In the genomic region with DNA sequence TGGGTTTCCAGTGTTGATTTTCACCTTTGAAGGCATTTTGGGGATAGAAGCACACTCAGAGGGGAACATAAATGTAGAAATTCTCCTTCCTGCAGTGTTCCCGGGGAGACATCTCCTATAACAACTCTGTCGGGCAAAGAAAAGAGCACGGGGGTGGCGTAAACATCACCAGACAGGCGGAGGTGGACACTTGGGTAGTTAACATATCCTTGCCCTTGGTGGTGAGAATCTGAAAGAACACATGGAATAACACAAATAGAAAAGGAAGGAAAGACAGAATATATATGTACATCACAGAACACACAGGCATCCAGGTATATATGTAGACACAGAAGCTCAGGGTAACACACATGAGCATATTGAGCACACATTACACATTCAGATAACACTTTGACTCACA, we compare ENCODE assay signal across 10 mouse cellular contexts. TPM values are rescaled to one million over a fixed set of nuclear protein-coding genes. Genes with fewer than 3 reads are reported as not detected.
A peak's percentile ranks its signal among the peaks of the same experiment; 100 is the strongest.
DNase-seq lines count a peak whose midpoint lies in the region; ATAC-seq and TF ChIP-seq lines count a peak whose summit lies in the region.
"Had no signal": no experiment of that assay in that cellular context is flagged by ENCODE, and none has a peak within 500 bp of the region (broad histone marks: within the 10 kb centered on the region; RNA-seq: fewer than 3 reads in every experiment).

No protein-coding gene starts in this region.

- H3K9ac ChIP-seq in neural tube, embryonic 12.5 days, result no peak overlapping the region

- ATAC-seq in neural tube, embryonic 12.5 days (ENCODE audit: low FRiP score, low read depth), result no peak

- H3K36me3 ChIP-seq in forebrain, embryonic 10.5 days (replicated peaks), result peaks cover under 1% of the 10 kb centered on the region; the same call in 1 of the 2 replicates
- H3K36me3 ChIP-seq in neural tube, embryonic 12.5 days, result 0 out of 2 replicates have a peak, but pooled peaks cover 2% of the 10 kb centered on the region

- peak overlapping the region; percentile 64 for H3K4me2 ChIP-seq in neural tube, embryonic 12.5 days (replicated peaks)

- 0 out of 2 replicates have a peak, but pooled peaks cover 3% of the 10 kb centered on the region for H3K9me3 ChIP-seq in forebrain, embryonic 10.5 days
- H3K9me3 ChIP-seq in neural tube, embryonic 12.5 days, result no peaks in the 10 kb centered on the region

- peak overlapping the region; percentile 93 for H3K27ac ChIP-seq in layer of hippocampus, adult 2 months
- H3K27ac ChIP-seq in forebrain, embryonic 10.5 days, result no peak overlapping the region
- no peak overlapping the region for H3K27ac ChIP-seq in neural tube, embryonic 12.5 days
- H3K27ac ChIP-seq: macrophage had no signal

- peaks cover 19% of the 10 kb centered on the region for H3K27me3 ChIP-seq in forebrain, embryonic 10.5 days (ENCODE audit: poor library complexity, severe bottlenecking)
- H3K27me3 ChIP-seq in neural tube, embryonic 12.5 days (replicated peaks), result no peaks in the 10 kb centered on the region

- intact Hi-C loops in gastrocnemius, postnatal 36 days (cut with DNase I), result no loop called here

- peaks cover 5% of the 10 kb centered on the region; the same call in 1 of the 2 replicates for H3K4me1 ChIP-seq in forebrain, embryonic 10.5 days
- no peaks in the 10 kb centered on the region for H3K4me1 ChIP-seq in neural tube, embryonic 12.5 days

- peak overlapping the region; percentile 71 for H3K4me3 ChIP-seq in layer of hippocampus, adult 2 months
- peak overlapping the region; percentile 56 for H3K4me3 ChIP-seq in forebrain, embryonic 10.5 days
- peak overlapping the region; percentile 5; the same call in 1 of the 2 replicates for H3K4me3 ChIP-seq in neural tube, embryonic 12.5 days

- no peak for TF ChIP-seq CTCF in layer of hippocampus, adult 2 months (conservative IDR thresholded peaks at IDR 0.05)

- WGBS in forebrain, embryonic 10.5 days, result 39% methylated on average over 5 of the region's 5 CpGs
- WGBS in neural tube, embryonic 12.5 days, result 51% methylated on average over 5 of the region's 5 CpGs

- no peak for DNase-seq in layer of hippocampus, adult 2 months (ENCODE audit: low spot score in 2 of 2)
- no peak for DNase-seq in layer of hippocampus, postnatal 36 days
- DNase-seq in forebrain, embryonic 10.5 days (ENCODE audit: extremely low spot score, low spot score), result no peak
- peak; percentile 3 for DNase-seq in induced T-regulatory cell, adult 2 months (ENCODE audit: low read depth)
- DNase-seq in gastrocnemius, postnatal 36 days, result no peak
- no peak for DNase-seq in layer of hippocampus, postnatal 14 days (ENCODE audit: low spot score in 2 of 2)
- no peak for DNase-seq in embryo, embryonic 11 days

RNA-seq across cellular contexts. Expression of a gene that starts 0.6 kb away (rescaled TPM):
- 100 to 1,000 TPM; 453 to 456 TPM for total RNA-seq in layer of hippocampus, adult 2 months (2021)
- 100 to 1,000 TPM; 444 to 469 TPM for total RNA-seq in layer of hippocampus, postnatal 36 days (2021)
- polyA plus RNA-seq in forebrain, embryonic 10.5 days (2016; fragmentation: Nextera tagmentation; extraction: Ambion mirVana), result 2.1 and 2.4 TPM in 2 replicates
- polyA plus RNA-seq in neural tube, embryonic 12.5 days (2016; fragmentation: Nextera tagmentation; extraction: Ambion mirVana), result 22.7 and 34.1 TPM in 2 replicates
- under 1 TPM; 0.07 to 0.08 TPM for total RNA-seq in gastrocnemius, postnatal 36 days (2021)
- 100 to 1,000 TPM; 552 to 553 TPM for total RNA-seq in layer of hippocampus, postnatal 14 days (2021)
- total RNA-seq: hematopoietic stem cell, adult 5-6 weeks had no signal

RNA-seq across cellular contexts. Expression of a gene that starts 10.0 kb away (rescaled TPM):
- 10 to 100 TPM; 12.6 to 20.6 TPM for total RNA-seq in layer of hippocampus, adult 2 months (2021)
- 10 to 100 TPM; 15.0 to 22.8 TPM for total RNA-seq in layer of hippocampus, postnatal 36 days (2021)
- 2.9 and 4.1 TPM in 2 replicates for polyA plus RNA-seq in forebrain, embryonic 10.5 days (2016; fragmentation: Nextera tagmentation; extraction: Ambion mirVana)
- polyA plus RNA-seq in neural tube, embryonic 12.5 days (2016; fragmentation: Nextera tagmentation; extraction: Ambion mirVana), result 3.3 and 5.8 TPM in 2 replicates
- 1 to 10 TPM; 3.5 to 4.0 TPM for total RNA-seq in gastrocnemius, postnatal 36 days (2021)
- 10 to 100 TPM in 1 of 2 experiments, 1 to 10 TPM in 1; 9.5 to 11.3 TPM for total RNA-seq in layer of hippocampus, postnatal 14 days (2021)

RNA-seq across cellular contexts. Expression of a gene that starts 29.0 kb away (rescaled TPM):
- 10 to 100 TPM; 84.6 to 91.5 TPM for total RNA-seq in layer of hippocampus, adult 2 months (2021)
- 10 to 100 TPM; 90.7 to 95.4 TPM for total RNA-seq in layer of hippocampus, postnatal 36 days (2021)
- 12.5 and 13.2 TPM in 2 replicates for polyA plus RNA-seq in forebrain, embryonic 10.5 days (2016; fragmentation: Nextera tagmentation; extraction: Ambion mirVana)
- 15.0 and 15.9 TPM in 2 replicates for polyA plus RNA-seq in neural tube, embryonic 12.5 days (2016; fragmentation: Nextera tagmentation; extraction: Ambion mirVana)
- 1 to 10 TPM; 6.6 to 7.8 TPM for total RNA-seq in gastrocnemius, postnatal 36 days (2021)
- total RNA-seq in layer of hippocampus, postnatal 14 days (2021), result 10 to 100 TPM; 46.1 to 47.8 TPM

RNA-seq across cellular contexts. Expression of a gene that starts 40.5 kb away (rescaled TPM):
- 10 to 100 TPM; 13.8 to 17.4 TPM for total RNA-seq in layer of hippocampus, adult 2 months (2021)
- total RNA-seq in layer of hippocampus, postnatal 36 days (2021), result 10 to 100 TPM; 11.5 to 12.2 TPM
- 62.9 and 73.1 TPM in 2 replicates for polyA plus RNA-seq in forebrain, embryonic 10.5 days (2016; fragmentation: Nextera tagmentation; extraction: Ambion mirVana)
- 54.2 and 58.4 TPM in 2 replicates for polyA plus RNA-seq in neural tube, embryonic 12.5 days (2016; fragmentation: Nextera tagmentation; extraction: Ambion mirVana)
- 10 to 100 TPM; 22.7 to 26.3 TPM for total RNA-seq in gastrocnemius, postnatal 36 days (2021)
- total RNA-seq in layer of hippocampus, postnatal 14 days (2021), result 10 to 100 TPM in 1 of 2 experiments, 1 to 10 TPM in 1; 9.4 to 11.3 TPM

RNA-seq across cellular contexts. Expression of a gene that starts 51.4 kb away (rescaled TPM):
- total RNA-seq in layer of hippocampus, adult 2 months (2021), result not detected
- under 1 TPM; 0.42 to 0.63 TPM for total RNA-seq in layer of hippocampus, postnatal 36 days (2021)
- polyA plus RNA-seq in forebrain, embryonic 10.5 days (2016; fragmentation: Nextera tagmentation; extraction: Ambion mirVana), result 7.4 and 7.9 TPM in 2 replicates
- 6.1 and 7.8 TPM in 2 replicates for polyA plus RNA-seq in neural tube, embryonic 12.5 days (2016; fragmentation: Nextera tagmentation; extraction: Ambion mirVana)
- total RNA-seq in gastrocnemius, postnatal 36 days (2021), result 1 to 10 TPM; 2.1 to 2.5 TPM
- under 1 TPM in 1 of 2 experiments, not detected in 1; 0.41 TPM for total RNA-seq in layer of hippocampus, postnatal 14 days (2021)
- total RNA-seq: hematopoietic stem cell, adult 5-6 weeks had no signal

Comparison
In these comparisons a context has a peak if more than half of its experiments do, and no peak if none do; other contexts are left out.
1. H3K4me3 ChIP-seq: peak in every context shown above with its lines; median percentile 71 in layer of hippocampus, adult 2 months; 56 in forebrain, embryonic 10.5 days; 5 in neural tube, embryonic 12.5 days.
2. RNA of a gene that starts 0.6 kb away (total RNA-seq): 552 to 553 TPM in layer of hippocampus, postnatal 14 days, 444 to 469 TPM in layer of hippocampus, postnatal 36 days and 453 to 456 TPM in layer of hippocampus, adult 2 months; 0.07 to 0.08 TPM in gastrocnemius, postnatal 36 days; every median in the first group is over 100 times any median in the second.
3. RNA of a gene that starts 29.0 kb away (total RNA-seq): 90.7 to 95.4 TPM in layer of hippocampus, postnatal 36 days, 84.6 to 91.5 TPM in layer of hippocampus, adult 2 months and 46.1 to 47.8 TPM in layer of hippocampus, postnatal 14 days; 6.6 to 7.8 TPM in gastrocnemius, postnatal 36 days; every median in the first group is over 4 times any median in the second.